In the genomic region with DNA sequence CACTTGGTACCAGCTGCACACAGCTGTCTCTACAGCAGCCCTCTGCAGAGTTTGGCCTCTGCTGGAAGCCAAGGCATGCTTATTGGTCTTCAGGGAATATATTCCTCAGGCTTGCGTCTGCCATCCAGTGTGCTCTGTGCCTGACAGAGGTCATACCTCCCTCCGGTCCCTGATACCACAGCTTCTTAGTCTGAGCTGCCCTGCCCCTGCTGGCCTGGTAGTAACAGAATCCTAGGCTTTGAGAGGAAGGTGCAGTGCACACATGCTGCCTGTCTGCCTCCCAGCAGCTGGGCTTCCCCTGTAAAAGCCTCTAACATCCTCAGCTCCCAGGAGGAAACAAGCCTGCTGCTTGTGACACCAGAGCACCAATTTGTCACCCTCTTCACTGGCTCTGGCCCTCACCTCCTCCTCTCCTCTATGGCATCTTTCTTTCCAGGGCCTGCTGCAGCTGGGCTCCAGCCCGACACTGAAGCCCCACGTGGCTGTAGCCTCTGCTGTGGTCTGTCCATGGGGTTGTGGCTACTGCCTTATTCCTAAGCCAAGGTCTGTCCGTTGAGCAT, we compare ENCODE assay signal across 11 mouse cellular contexts.
A peak's percentile ranks its signal among the peaks of the same experiment; 100 is the strongest.
DNase-seq lines count a peak whose midpoint lies in the region; ATAC-seq lines count a peak whose summit lies in the region.
"Had no signal": no experiment of that assay in that cellular context is flagged by ENCODE, and none has a peak within 500 bp of the region (broad histone marks: within the 10 kb centered on the region; RNA-seq: fewer than 3 reads in every experiment).

No protein-coding gene starts in this region.

- DNase-seq in heart, adult 8-10 months (ENCODE audit: low spot score): no peak
- peak; percentile 66 for DNase-seq in embryo, embryonic 10 days (ENCODE audit: low spot score)
- DNase-seq in hindbrain, embryonic 14.5 days (ENCODE audit: low spot score): no peak
- no peak for DNase-seq in right cerebral cortex, postnatal 36 days (ENCODE audit: low spot score in 2 of 2)
- DNase-seq in gastrocnemius, postnatal 10 days: no peak
- DNase-seq: adrenal gland, postnatal 36 days had no signal

- no peak overlapping the region for H3K27ac ChIP-seq in heart, embryonic 13.5 days (replicated peaks)
- H3K27ac ChIP-seq in hindbrain, embryonic 14.5 days: peak overlapping the region; percentile 22; the same call in 1 of the 2 replicates
- 0 out of 2 replicates have a peak overlapping the region, but pooled peaks have one; percentile 33 for H3K27ac ChIP-seq in midbrain, embryonic 16.5 days (ENCODE audit: low read length)
- H3K27ac ChIP-seq: liver, embryonic 12.5 days had no signal

- no peak for ATAC-seq in heart, embryonic 13.5 days (ENCODE audit: extremely low read depth, insufficient number of reproducible peaks, low FRiP score, low TSS enrichment)
- peak; percentile 21; the same call in 1 of the 2 replicates for ATAC-seq in hindbrain, embryonic 14.5 days (ENCODE audit: low FRiP score)
- no peak for ATAC-seq in midbrain, embryonic 16.5 days
- ATAC-seq in megakaryocyte, adult 5-6 weeks (ENCODE audit: poor library complexity, severe bottlenecking): no peak
- ATAC-seq: liver, embryonic 12.5 days had no signal

- WGBS in heart, embryonic 13.5 days: 36% methylated on average over 5 of the region's 5 CpGs
- 10% methylated on average over 5 of the region's 5 CpGs for WGBS in hindbrain, embryonic 14.5 days
- 32% methylated on average over 5 of the region's 5 CpGs for WGBS in midbrain, embryonic 16.5 days

- peak overlapping the region; percentile 16; the same call in 1 of the 2 replicates for H3K9ac ChIP-seq in heart, embryonic 13.5 days
- no peak overlapping the region; the same call in 1 of the 2 replicates for H3K9ac ChIP-seq in hindbrain, embryonic 14.5 days
- peak overlapping the region; percentile 42; the same call in 1 of the 2 replicates for H3K9ac ChIP-seq in midbrain, embryonic 16.5 days (ENCODE audit: low read depth, low read length)
- H3K9ac ChIP-seq: liver, embryonic 12.5 days had no signal

- H3K4me1 ChIP-seq in heart, embryonic 13.5 days: peaks cover 28% of the 10 kb centered on the region
- peaks cover 52% of the 10 kb centered on the region for H3K4me1 ChIP-seq in hindbrain, embryonic 14.5 days (replicated peaks; ENCODE audit: control insufficient read depth, insufficient read depth, low read length)
- H3K4me1 ChIP-seq in midbrain, embryonic 16.5 days (ENCODE audit: control insufficient read depth, insufficient read depth, low read length): peaks cover 21% of the 10 kb centered on the region
- H3K4me1 ChIP-seq: liver, embryonic 12.5 days had no signal

- H3K9me3 ChIP-seq in heart, embryonic 13.5 days: no peaks in the 10 kb centered on the region
- H3K9me3 ChIP-seq in hindbrain, embryonic 14.5 days (ENCODE audit: control insufficient read depth, low read length): no peaks in the 10 kb centered on the region
- no peaks in the 10 kb centered on the region for H3K9me3 ChIP-seq in midbrain, embryonic 16.5 days (replicated peaks; ENCODE audit: control insufficient read depth, low read length, poor library complexity, severe bottlenecking)
- H3K9me3 ChIP-seq: liver, embryonic 12.5 days had no signal

- H3K36me3 ChIP-seq in heart, embryonic 13.5 days: no peaks in the 10 kb centered on the region
- no peaks in the 10 kb centered on the region for H3K36me3 ChIP-seq in hindbrain, embryonic 14.5 days (replicated peaks; ENCODE audit: control insufficient read depth, insufficient read depth)
- no peaks in the 10 kb centered on the region for H3K36me3 ChIP-seq in midbrain, embryonic 16.5 days (ENCODE audit: control insufficient read depth, insufficient read depth, low read length)
- H3K36me3 ChIP-seq: liver, embryonic 12.5 days had no signal

- H3K27me3 ChIP-seq in heart, embryonic 13.5 days (replicated peaks): no peaks in the 10 kb centered on the region
- no peaks in the 10 kb centered on the region for H3K27me3 ChIP-seq in hindbrain, embryonic 14.5 days (ENCODE audit: control insufficient read depth, insufficient read depth, low read length)
- no peaks in the 10 kb centered on the region for H3K27me3 ChIP-seq in midbrain, embryonic 16.5 days (ENCODE audit: control insufficient read depth, insufficient read depth, low read depth, low read length)
- H3K27me3 ChIP-seq: liver, embryonic 12.5 days had no signal

- no peak overlapping the region for H3K4me2 ChIP-seq in heart, embryonic 13.5 days
- H3K4me2 ChIP-seq in hindbrain, embryonic 14.5 days (replicated peaks): no peak overlapping the region
- H3K4me2 ChIP-seq in midbrain, embryonic 16.5 days (ENCODE audit: low read length): no peak overlapping the region
- H3K4me2 ChIP-seq: liver, embryonic 12.5 days had no signal

- H3K4me3 ChIP-seq in heart, embryonic 13.5 days: no peak overlapping the region
- no peak overlapping the region for H3K4me3 ChIP-seq in hindbrain, embryonic 14.5 days (replicated peaks; ENCODE audit: low read length)
- H3K4me3 ChIP-seq in midbrain, embryonic 16.5 days (ENCODE audit: low read depth, low read length): no peak overlapping the region
- H3K4me3 ChIP-seq: erythroblast, embryonic 14.5 days; liver, embryonic 12.5 days had no signal
